Mouse (Mus musculus) c-Kit-positive CD71-positive TER-119-positive erythroid progenitor cells, embryonic 14.5 days (primary cell): Measurements from ENCODE around the gene Ube4b.

Experiments used
- DNase-seq: peaks from one replicate; pipeline ENCODE4 v3.0.0-alpha.2; 2013; ENCODE audit warnings: low spot score

The Ube4b gene

GRCm38 (mm10) chr4:149305761-149306711 is 120.5 kb downstream of the Ube4b start:
- DNase-seq: no peak

- no peak for DNase-seq
Measured at GRCm38 (mm10) chr4:149304466-149304865, 122.1 kb downstream of the Ube4b start.

GRCm38 (mm10) chr4:149303502-149303901 is 123.0 kb downstream of the Ube4b start:
- DNase-seq: no peak

GRCm38 (mm10) chr4:149302751-149303150 is 123.8 kb downstream of the Ube4b start:
- DNase-seq: no peak

- DNase-seq: no peak
Measured at GRCm38 (mm10) chr4:149302136-149302535, 124.4 kb downstream of the Ube4b start.

GRCm38 (mm10) chr4:149296501-149296900 is 130.0 kb downstream of the Ube4b start:
- DNase-seq: no peak

- DNase-seq: no peak
Measured at GRCm38 (mm10) chr4:149292984-149293383, 133.6 kb downstream of the Ube4b start.

- DNase-seq: no peak
Measured at GRCm38 (mm10) chr4:149291061-149291460, 135.5 kb downstream of the Ube4b start.

- DNase-seq: no peak
Measured at GRCm38 (mm10) chr4:149290157-149290750, 136.3 kb downstream of the Ube4b start.

GRCm38 (mm10) chr4:149286287-149287137 is 140.0 kb downstream of the Ube4b start:
- DNase-seq: no peak

- no peak for DNase-seq
Measured at GRCm38 (mm10) chr4:149285691-149286090, 140.9 kb downstream of the Ube4b start.

GRCm38 (mm10) chr4:149283018-149283417 is 143.5 kb downstream of the Ube4b start:
- DNase-seq: no peak

GRCm38 (mm10) chr4:149282025-149282738 is 144.4 kb downstream of the Ube4b start:
- DNase-seq: no peak
